Comparison of ENCODE assay signal across 16 mouse cellular contexts in genomic region chr12:74825664-74826063, GRCm38 (mm10).
DNase-seq lines count a peak whose midpoint lies in the region; ATAC-seq and TF ChIP-seq lines count a peak whose summit lies in the region.
"Had no signal": no experiment of that assay in that cellular context is flagged by ENCODE, and none has a peak within 500 bp of the region (broad histone marks: within the 10 kb centered on the region; RNA-seq: fewer than 3 reads in every experiment).

No protein-coding gene starts in this region.

- TF ChIP-seq EP300 in stomach, postnatal 0 days (optimal IDR thresholded peaks at IDR 0.05) = no peak

- ATAC-seq in hindbrain, embryonic 16.5 days = peak; percentile 30
- ATAC-seq in hindbrain, embryonic 13.5 days (ENCODE audit: low FRiP score) = no peak
- ATAC-seq in stomach, postnatal 0 days (ENCODE audit: low FRiP score, low TSS enrichment) = no peak
- ATAC-seq: liver, embryonic 12.5 days had no signal

- H3K4me3 ChIP-seq in hindbrain, embryonic 16.5 days (ENCODE audit: low read length) = no peak overlapping the region
- no peak overlapping the region for H3K4me3 ChIP-seq in hindbrain, embryonic 13.5 days
- no peak overlapping the region; the same call in 1 of the 2 replicates for H3K4me3 ChIP-seq in bone marrow macrophage, adult 2 months (ENCODE audit: insufficient read depth, low read length)
- no peak overlapping the region for H3K4me3 ChIP-seq in stomach, postnatal 0 days (ENCODE audit: low read depth, low read length)
- H3K4me3 ChIP-seq: embryonic facial prominence, embryonic 13.5 days; hindbrain, embryonic 10.5 days; intestine, embryonic 15.5 days; layer of hippocampus, adult 2 months; liver, embryonic 12.5 days; neural tube, embryonic 12.5 days had no signal

- no peaks in the 10 kb centered on the region for H3K36me3 ChIP-seq in hindbrain, embryonic 16.5 days (ENCODE audit: control insufficient read depth, insufficient read depth, low read length)
- no peaks in the 10 kb centered on the region for H3K36me3 ChIP-seq in hindbrain, embryonic 13.5 days
- no peaks in the 10 kb centered on the region for H3K36me3 ChIP-seq in stomach, postnatal 0 days (ENCODE audit: control insufficient read depth, insufficient read depth, low read length)
- H3K36me3 ChIP-seq: embryonic facial prominence, embryonic 13.5 days; hindbrain, embryonic 10.5 days; intestine, embryonic 15.5 days; liver, embryonic 12.5 days; neural tube, embryonic 12.5 days had no signal

- no peaks in the 10 kb centered on the region for H3K9me3 ChIP-seq in hindbrain, embryonic 16.5 days (ENCODE audit: control insufficient read depth, low read length)
- no peaks in the 10 kb centered on the region for H3K9me3 ChIP-seq in hindbrain, embryonic 13.5 days
- no peaks in the 10 kb centered on the region for H3K9me3 ChIP-seq in stomach, postnatal 0 days (ENCODE audit: control insufficient read depth, low read length)
- H3K9me3 ChIP-seq: embryonic facial prominence, embryonic 13.5 days; hindbrain, embryonic 10.5 days; intestine, embryonic 15.5 days; liver, embryonic 12.5 days; neural tube, embryonic 12.5 days had no signal

- H3K4me1 ChIP-seq in hindbrain, embryonic 16.5 days (ENCODE audit: control insufficient read depth, insufficient read depth, low read depth, low read length) = no peaks in the 10 kb centered on the region
- H3K4me1 ChIP-seq in hindbrain, embryonic 13.5 days (replicated peaks) = 0 out of 2 replicates have a peak, but pooled peaks cover 4% of the 10 kb centered on the region
- H3K4me1 ChIP-seq in bone marrow macrophage, adult 2 months (ENCODE audit: control insufficient read depth, insufficient read depth, low read length) = peaks cover 7% of the 10 kb centered on the region
- H3K4me1 ChIP-seq in stomach, postnatal 0 days (replicated peaks; ENCODE audit: control insufficient read depth, insufficient read depth) = no peaks in the 10 kb centered on the region
- H3K4me1 ChIP-seq: embryonic facial prominence, embryonic 13.5 days; hindbrain, embryonic 10.5 days; intestine, embryonic 15.5 days; liver, embryonic 12.5 days; neural tube, embryonic 12.5 days had no signal

- H3K27ac ChIP-seq in hindbrain, embryonic 16.5 days (ENCODE audit: low read depth, low read length) = no peak overlapping the region
- H3K27ac ChIP-seq in hindbrain, embryonic 13.5 days = no peak overlapping the region
- peak overlapping the region; percentile 85 for H3K27ac ChIP-seq in bone marrow macrophage, adult 2 months (ENCODE audit: insufficient read depth, low read depth, low read length)
- no peak overlapping the region for H3K27ac ChIP-seq in stomach, postnatal 0 days (replicated peaks)
- H3K27ac ChIP-seq: embryonic facial prominence, embryonic 13.5 days; hindbrain, embryonic 10.5 days; intestine, embryonic 15.5 days; kidney, postnatal 0 days; layer of hippocampus, adult 2 months; liver, embryonic 12.5 days; neural tube, embryonic 12.5 days had no signal

- H3K4me2 ChIP-seq in hindbrain, embryonic 16.5 days (ENCODE audit: low read length) = no peak overlapping the region
- no peak overlapping the region for H3K4me2 ChIP-seq in hindbrain, embryonic 13.5 days
- H3K4me2 ChIP-seq in stomach, postnatal 0 days (replicated peaks; ENCODE audit: low read depth) = no peak overlapping the region
- H3K4me2 ChIP-seq: embryonic facial prominence, embryonic 13.5 days; intestine, embryonic 15.5 days; liver, embryonic 12.5 days; neural tube, embryonic 12.5 days had no signal

- H3K9ac ChIP-seq in hindbrain, embryonic 16.5 days (ENCODE audit: low read depth, low read length) = no peak overlapping the region
- H3K9ac ChIP-seq in hindbrain, embryonic 13.5 days = no peak overlapping the region
- no peak overlapping the region for H3K9ac ChIP-seq in stomach, postnatal 0 days (ENCODE audit: low read length)
- H3K9ac ChIP-seq: embryonic facial prominence, embryonic 13.5 days; intestine, embryonic 15.5 days; liver, embryonic 12.5 days; neural tube, embryonic 12.5 days had no signal

- WGBS in hindbrain, embryonic 16.5 days = 29% methylated on average over 3 of the region's 3 CpGs
- 46% methylated on average over 3 of the region's 3 CpGs for WGBS in hindbrain, embryonic 13.5 days
- WGBS in stomach, postnatal 0 days = 29% methylated on average over 3 of the region's 3 CpGs

- peak; percentile 6 to 27 for DNase-seq in cerebellum, postnatal 10 days
- DNase-seq in cerebellum, postnatal 36 days = no peak
- DNase-seq in 3134 (ENCODE audit: extremely low read depth, insufficient read length, low spot score) = peak; percentile 26
- no peak for DNase-seq in thymus, postnatal 4 days
- no peak for DNase-seq in stomach, postnatal 0 days (ENCODE audit: low spot score)
- DNase-seq: thymus, postnatal 25 days had no signal

- no peak for TF ChIP-seq POLR2A in bone marrow macrophage, adult 2 months (IDR thresholded peaks at IDR 0.05; ENCODE audit: borderline replicate concordance, low read depth, low read length)

- TF ChIP-seq CTCF in bone marrow macrophage, adult 2 months (IDR thresholded peaks at IDR 0.05; ENCODE audit: low read depth, low read length) = no peak
- TF ChIP-seq CTCF in stomach, postnatal 0 days (IDR thresholded peaks at IDR 0.05; ENCODE audit: low read depth) = no peak

- no peaks in the 10 kb centered on the region for H3K27me3 ChIP-seq in hindbrain, embryonic 16.5 days (replicated peaks; ENCODE audit: control insufficient read depth, insufficient read depth, low read length)
- H3K27me3 ChIP-seq in hindbrain, embryonic 13.5 days = no peaks in the 10 kb centered on the region
- H3K27me3 ChIP-seq in stomach, postnatal 0 days (ENCODE audit: control insufficient read depth, insufficient read depth, low read length) = no peaks in the 10 kb centered on the region
- H3K27me3 ChIP-seq: embryonic facial prominence, embryonic 13.5 days; intestine, embryonic 15.5 days; liver, embryonic 12.5 days; neural tube, embryonic 12.5 days had no signal

Comparison
In these comparisons a context has a peak if more than half of its experiments do, and no peak if none do; other contexts are left out.
1. DNase-seq: peak in cerebellum, postnatal 10 days (2 of 2) and 3134 (single experiment); none in cerebellum, postnatal 36 days (0 of 2), thymus, postnatal 4 days (single experiment) and stomach, postnatal 0 days (single experiment).